Mouse (Mus musculus): Measurements from ENCODE around the gene Crybg2.

Crybg2 gene

DNA sequence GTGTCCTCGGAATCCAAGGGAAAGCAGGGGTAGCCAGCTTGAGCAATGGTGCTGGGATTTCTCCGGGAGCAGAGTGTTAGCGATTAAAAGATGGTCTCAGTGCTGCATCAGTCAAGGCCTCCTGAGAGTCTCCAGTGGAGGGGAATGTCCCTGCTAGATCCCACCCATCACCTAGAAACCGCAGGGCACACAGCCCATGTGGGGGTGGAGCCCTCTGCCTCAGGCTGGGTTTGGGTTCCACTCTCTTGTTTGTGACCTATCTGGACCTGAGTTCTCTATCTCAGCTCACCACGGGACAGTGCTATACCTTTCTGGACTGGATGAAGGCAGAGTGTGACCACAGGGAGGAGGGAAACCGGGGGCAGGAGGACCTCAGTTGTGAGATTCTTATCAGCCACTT, 1.7 kb upstream of the Crybg2 start:
- DNase-seq: no peak

DNA sequence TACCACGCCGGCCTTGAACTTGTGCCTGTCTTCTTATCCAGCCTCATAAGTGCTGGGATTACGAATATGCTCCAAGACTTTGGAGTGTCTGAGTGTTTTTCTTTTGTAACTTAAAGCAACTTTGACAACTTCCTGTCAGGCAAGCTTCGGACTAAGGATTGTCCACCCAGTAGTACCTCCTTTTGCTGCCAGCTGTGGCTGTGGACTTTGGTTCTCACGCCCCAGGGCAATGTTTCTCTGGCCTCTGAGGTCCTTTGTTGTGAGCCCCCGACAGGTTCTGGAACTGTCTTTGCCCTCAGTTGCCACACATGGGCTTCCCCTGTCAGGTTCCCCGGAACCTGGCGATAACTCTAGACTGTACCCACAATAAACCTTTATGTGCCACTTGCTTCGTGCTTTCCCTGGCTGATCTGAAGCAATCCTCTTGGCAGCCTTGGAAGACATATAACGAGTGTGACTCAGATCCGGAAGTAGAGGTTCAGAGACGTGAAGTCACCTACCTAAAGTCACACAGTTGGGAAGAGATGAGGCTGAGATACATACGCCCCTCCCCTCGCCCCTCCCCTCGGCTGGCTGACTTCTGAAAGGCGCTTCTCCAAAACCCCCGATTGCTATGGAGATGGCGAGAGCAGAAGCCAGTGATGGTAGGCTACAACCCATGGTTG, 683 bp downstream of the Crybg2 start:
- DNase-seq: no peak

DNA sequence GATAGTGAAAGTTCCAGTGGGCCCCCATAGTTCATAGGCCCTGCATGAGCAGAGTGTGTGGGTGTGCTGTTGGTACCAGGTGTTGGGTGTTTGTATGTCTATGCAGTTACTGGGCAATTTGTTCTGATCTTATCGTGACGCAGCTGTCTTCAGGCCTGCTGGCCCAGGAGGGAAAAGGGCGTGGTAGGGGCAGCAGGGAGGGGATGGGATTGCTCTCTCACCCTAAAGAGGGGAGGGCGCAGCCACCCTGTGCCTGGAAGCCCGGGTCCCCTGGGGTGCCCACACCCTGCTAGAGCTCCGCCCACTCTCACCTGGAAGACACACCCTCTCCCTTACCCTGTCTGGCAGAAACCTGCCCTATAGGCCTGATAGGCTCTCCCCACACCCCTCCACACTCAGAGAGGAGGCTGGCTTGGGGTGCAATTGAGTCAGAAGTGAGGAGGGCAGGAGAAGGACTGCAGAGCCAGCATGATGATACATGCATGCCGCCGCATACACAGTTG, 1.4 kb downstream of the Crybg2 start:
- DNase-seq: no peak

DNA sequence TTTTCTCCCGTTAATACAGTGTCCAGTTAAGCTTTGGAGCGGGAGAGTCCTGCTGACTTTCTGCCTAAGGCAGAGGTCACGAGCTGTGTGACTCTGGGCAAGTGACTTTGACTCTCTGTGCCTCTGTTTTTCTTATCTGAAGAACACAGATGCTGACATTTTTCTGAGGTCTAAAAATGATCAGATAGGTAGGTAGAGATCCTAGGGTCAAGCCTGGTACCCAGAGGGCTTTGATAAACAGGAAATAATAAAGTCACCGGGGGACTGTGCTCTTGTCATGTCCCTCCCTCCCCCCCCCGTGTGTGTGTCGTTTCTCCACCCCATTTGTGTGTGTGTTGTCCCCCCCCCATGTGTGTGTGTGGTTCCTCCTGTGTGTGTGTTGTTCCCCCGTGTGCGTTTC, 1.9 kb downstream of the Crybg2 start:
- no peak for DNase-seq

DNA sequence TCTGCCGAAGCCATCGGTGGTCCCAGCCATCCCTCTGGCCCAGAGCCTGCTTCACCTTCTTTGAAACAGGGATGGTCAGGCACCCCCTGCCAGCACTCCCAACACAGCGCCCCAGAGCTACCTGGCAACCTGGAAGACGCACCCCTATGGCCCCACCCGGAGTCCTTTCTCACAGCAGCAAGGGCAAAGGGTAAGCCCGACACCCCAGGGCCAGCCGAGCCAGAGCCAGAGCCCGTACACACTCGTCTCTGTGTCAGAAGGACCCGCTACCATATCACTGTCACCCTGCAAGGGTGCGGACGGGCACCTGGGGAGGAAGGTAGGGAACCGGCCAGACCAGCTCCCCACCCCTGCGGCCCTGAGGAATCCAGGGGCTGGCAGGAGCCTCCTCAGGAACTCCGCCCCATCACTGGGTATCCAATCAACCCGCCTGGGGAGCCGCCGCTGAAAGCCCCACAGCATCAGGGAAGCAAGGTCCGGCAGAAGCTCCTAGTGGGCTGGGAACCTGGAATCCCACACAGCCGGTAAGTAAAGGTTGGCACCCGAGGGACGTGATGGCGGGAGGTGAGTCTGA, 4.9 kb downstream of the Crybg2 start:
- peak; percentile 24 for DNase-seq

DNA sequence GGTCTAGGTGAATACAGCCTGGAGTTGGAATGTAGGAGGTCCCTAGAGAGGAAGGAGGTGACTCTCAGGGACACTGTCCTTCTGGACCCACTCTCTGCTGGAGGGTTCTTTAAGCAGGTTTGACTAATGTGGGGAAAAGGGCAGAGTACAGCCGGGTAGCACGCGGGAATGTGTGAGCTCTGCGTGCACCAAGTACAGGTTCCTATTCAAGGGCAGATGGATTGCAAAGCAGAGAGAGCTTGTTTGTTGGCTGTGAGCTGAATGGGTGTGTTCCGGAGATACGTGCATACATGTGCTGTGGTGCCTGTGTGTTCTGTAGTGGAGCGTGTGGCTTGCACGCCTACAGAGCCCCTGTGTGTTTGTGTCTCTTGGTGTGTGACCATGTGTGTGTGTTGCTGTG, 6.8 kb downstream of the Crybg2 start:
- no peak for DNase-seq

DNA sequence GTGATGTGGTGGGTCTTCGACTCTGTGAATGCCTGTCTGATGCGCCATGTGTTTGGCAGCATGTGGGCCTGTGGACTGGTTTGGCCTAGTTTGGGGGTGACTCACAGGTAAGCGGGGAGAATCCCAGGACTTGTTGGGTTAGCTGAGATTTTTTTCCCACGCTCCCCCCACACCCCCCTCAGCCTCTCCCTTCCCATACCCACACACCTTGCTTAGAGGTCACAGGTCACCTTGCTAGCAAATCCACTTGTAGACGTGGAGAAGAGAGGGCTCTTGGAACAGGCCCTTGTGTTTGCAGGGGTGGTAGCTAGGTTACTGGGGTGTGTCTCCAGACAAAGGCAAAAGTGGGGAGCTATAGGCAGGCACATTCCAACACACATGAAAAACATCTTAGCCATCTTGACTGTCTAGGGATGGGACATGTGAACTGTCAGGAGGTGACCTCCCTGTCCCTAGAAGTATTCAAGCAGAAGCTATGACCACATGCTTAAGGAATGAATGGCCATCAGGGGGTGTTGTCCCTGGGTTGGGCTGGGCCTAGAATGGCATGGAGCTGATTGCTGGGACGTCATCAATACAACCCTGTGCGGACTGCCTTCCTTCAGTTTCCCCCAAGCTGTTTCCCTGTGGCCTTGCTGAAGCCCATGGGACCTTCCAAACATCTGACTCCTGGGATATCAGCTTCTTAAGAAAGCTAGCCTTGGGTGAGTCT, 7.4 kb downstream of the Crybg2 start:
- DNase-seq: no peak

DNA sequence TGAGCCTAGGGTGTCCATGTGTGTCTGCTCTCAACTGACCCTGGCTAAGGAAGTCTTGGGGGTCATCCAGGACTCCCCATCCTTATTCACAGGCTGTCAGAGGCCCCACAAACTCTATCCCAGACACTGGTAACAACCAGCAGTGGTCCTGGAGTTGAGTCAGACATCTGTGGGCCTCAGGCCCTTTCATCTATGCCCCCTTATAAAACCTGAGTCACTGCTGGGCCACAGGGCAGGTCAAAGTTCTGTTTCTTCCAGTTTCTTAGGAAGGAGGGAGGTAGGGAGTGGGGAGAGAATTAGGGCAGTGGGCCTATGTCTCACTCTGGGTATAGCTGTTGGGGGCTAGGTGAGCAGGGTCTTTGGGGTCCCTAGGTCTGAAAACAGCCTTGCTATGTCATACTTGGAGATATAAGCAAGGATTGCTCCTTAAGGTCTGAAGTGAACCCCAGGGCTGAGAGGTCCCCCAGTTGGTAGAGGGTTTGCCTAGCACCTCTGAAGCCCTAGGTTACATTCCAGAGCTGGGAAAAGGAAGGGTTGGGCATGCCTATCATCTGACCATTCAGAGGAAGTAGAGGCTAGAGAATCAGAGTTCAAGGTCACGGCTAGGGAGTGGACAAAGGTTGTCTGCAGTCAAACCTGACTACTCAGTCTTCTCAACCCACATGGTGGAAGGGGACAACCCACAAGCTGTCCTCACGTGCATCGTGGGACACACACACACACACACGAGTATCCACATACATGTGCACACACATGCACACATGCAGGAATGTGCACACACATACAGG, 8.4 kb downstream of the Crybg2 start:
- no peak for DNase-seq

DNA sequence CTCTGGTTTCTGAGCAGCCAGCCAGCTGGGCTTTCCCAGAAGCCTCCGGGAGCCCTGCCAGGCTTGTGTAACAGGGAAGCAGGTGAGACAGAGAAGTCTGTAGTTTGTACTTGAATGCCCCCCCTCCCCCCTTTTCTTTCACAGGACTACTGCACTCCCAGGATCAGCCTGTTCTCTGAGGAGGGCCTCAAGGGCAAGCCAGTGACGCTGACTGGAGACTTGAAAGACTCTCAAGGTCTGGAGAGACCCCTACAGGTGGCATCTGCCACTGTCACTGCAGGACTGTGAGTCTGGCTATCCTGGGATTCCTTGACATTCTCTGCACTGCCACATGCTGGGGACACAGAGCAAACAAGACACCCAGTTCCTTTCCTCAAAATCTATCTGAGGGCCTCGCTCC, 18.1 kb downstream of the Crybg2 start:
- peak; percentile 75 for DNase-seq

DNA sequence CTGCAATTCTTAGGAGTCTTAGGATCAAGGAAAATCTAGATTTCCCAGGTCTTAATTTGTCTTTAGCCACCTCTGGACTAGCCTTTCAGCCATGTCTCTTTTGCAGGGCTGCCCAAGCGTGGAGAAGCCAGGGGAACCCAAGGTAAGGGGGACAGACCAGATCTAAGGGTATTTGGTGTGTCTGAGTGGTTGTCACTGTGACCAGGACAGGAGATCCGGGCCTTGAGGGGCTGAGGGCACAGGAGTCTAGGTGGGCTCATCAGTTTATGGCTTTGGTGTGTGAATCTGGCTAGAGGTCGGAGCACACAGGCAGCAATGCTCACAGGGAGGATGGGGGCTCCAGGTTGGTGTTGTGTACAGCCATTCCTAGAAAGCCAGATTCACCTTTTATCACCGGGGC, 20.1 kb downstream of the Crybg2 start:
- DNase-seq: no peak

DNA sequence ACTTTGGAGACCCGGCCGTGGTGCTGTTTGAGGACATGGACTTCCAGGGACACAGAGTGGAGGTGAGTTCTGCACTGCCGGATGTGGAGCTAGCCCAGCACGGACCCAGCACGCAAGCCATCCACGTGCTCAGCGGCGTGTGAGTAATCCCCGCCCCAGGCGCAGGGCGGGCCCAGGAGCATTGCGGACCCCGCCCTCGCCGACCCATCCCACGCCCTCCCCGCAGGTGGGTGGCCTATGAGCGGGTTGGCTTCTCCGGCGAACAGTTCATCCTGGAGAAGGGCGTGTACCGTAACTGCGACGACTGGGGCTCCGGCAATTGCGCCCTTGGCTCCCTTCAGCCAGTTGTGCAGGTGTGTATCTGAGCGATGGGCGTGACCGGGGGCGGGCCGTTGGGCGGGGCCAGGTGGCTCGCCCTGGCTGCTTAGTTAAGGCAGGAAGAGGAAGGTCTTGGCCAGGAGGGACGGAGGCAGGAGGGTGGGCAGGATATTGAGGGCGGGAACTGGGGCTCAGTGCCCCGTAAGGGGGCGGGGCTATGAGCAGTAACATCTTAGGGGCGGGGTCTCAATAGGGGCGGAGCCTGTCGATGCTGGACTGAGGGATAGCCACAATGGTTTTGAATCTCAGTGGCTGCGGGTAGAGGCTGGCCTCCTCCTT, 21.2 kb downstream of the Crybg2 start:
- DNase-seq: peak; percentile 86

DNA sequence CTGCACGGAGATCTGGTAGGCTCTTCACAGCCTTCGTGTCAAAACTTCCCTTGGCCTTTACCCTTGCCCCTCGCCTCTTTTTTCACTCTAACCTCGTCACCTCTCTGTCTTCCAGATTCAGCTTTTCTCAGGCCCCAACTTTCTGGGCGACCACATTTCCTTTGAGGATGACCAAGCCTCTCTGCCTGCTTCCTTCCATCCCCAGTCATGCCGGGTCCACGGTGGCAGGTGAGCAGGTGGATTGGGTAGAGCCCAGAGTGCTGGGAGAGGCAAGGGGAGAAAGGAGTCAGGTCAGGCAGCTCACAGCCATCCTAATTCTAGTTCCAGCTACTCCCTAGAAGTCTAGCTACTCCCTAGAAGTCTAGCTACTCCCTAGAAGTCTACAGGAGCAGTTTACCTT, 21.8 kb downstream of the Crybg2 start:
- no peak for DNase-seq

DNA sequence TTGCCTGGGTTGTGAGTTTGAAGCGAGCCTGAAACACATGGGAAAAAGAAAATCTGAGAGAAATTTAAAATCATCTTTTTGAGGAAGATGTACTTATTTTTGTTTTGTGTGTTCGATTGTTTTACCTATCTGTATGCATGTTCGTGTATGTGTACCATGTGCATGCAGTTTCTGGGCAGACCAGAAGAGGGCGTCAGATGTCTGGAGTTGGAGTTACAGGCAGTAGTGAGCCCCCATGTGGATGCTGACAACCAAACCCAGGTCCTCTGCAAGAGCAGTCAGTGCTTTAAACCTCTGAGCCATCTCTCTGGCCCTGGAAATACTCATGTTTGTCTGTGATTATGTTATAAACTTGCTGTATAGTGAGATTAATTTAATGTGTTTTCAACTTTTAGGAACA, 24.4 kb downstream of the Crybg2 start:
- no peak for DNase-seq

DNA sequence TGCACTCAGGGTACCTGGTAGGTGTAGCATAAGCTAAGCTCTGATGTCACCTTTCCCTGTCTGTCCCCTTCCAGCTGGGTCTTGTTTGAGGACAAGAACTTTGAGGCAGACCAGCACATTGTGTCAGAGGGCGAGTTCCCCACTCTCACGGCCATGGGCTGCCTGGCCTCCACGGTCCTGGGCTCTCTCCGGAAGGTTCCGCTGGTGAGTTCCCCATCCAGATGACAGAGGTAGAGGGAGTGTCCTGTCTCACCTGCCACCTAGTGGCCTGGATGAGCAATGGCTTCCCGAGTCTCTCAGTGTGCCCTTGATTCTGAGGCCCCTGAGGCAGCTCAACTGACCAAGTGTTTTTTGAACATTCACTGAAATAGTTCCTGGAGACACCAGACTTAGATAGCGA, 26.8 kb downstream of the Crybg2 start:
- peak; percentile 49 for DNase-seq

DNA sequence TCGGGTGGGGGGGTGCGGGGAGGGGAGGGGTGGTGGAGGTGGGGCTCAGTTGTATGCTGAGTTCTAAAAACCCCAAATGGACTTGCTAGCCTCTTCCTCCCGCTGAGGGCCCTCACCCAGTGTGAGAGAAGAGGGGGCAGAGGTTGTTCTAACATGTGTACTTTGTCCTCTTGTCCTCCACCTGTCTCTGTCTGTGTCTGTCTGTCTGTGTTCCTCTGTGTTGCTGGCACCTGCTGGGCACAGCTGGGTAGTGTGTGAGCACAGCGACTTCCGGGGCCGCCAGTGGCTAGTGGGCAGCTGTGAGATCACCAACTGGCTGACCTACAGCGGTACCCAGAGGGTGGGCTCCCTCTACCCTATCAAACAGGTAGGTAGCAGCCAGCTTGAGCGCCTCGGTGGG, 28.4 kb downstream of the Crybg2 start:
- DNase-seq: no peak

DNA sequence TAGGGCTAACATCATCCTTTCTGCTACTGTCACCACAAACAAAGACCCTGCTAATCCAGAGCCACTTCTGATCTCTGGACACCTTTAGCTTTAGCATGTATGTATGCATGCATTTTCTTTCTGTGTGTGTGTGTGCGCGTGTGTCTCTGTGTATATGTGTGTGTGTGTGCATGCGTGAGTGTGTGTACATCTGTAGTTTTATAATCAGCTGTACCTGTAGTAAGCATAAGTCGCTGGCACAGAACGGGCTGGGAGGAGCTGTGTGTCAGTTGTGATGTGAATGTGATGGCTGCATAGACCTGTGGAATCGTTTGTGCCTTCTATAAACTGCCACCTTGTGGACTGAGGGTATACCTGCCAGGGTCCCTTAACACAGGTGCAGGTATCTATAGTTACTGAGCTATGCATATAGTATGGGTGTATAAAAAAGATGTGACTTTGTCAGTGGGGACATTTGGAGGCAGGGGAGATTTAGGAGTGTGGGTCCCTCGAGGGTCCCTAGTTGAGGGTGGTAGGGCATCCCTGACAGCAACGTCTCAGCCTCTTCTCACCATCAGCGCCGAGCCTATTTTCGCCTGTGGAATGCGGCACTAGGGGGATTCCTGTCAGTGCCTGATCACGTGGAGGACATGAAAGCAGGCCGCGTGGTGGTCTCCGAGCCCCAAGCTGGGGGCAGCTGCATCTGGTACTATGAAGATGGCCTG, 30.1 kb downstream of the Crybg2 start:
- DNase-seq: no peak

DNA sequence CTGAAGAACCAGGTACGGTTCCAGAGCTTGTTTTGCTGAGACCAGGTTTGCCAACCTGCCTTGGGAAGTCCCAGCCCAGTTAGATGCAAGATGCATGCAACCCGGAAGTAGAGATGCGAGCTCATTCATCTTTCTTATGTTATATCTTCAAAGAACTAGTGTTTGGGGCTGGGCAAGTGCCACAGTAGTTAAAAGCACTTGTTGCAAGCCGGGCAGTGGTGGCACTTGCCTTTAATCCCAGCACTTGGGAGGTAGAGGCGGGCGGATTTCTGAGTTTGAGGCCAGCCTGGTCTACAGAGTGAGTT, 30.6 kb downstream of the Crybg2 start:
- DNase-seq: no peak

DNA sequence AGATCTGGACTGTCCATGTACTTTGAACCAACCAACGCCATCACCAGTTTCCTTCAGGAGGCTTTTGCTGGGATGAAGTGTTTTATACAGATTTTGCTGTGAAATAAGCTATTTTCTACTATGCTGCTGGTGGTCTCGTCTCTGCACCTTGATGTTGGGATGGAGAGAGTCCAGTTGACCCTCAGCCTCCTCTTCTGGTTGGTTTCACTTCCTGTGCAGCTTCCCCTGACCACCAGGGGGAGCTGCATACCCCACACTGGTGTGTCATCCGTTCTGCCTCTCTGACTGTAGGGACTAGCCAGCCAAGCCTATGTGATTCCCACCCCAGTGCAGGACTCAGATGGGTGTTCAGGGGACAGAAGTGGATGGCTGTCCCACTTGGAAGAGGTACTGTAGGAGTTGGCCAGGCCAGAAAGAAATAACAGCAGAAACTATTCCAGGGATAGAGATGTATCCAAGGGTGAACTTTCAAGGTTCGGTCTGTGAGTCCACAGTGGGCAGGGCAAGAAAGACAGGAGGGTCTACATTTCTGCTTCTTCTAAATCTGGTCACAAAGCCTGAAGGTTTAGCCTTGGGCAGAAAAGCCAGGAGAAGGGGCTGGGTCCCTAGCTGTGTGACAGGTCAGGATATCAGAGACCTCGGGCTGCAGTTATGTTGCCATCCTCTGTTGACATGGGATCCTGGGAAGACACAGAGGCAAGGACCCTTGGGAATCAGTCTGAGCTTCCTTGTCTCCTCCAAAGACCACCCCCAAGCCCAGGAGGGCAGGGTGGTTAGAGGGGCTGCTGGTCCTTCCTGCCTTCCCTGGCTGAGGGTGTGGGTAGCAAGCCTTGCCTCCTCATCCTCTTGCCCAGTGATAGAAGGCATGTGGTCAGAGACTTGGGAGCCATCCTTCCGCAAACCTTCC, 32.0 kb downstream of the Crybg2 start:
- peak; percentile 62 for DNase-seq

DNA sequence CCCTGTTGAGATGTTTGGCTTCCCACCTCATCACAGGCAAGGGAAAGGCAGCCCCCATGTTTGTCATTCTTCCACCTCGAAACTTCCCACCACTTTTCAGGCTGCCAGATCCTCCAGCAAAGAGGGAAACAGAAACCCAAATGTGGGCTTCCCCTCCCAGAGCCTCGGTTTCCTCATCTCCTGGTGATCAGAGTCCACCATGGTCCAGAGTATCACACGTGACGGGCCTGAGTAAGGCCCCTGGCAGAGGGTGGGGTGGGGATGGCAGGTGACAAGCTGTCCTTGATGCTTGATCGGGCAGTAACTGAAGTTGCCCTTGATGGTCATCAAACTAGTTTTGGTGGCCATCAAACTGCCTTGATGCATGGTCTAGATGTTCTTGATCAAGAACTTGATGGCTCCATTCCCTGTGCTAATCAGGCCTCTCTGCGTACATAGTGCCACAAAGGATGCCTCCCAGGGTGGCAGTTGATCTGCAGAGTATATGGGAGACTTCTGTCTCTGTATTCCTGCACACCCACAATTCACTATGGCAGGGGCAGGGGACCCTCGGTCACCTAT, 33.5 kb downstream of the Crybg2 start:
- no peak for DNase-seq

DNA sequence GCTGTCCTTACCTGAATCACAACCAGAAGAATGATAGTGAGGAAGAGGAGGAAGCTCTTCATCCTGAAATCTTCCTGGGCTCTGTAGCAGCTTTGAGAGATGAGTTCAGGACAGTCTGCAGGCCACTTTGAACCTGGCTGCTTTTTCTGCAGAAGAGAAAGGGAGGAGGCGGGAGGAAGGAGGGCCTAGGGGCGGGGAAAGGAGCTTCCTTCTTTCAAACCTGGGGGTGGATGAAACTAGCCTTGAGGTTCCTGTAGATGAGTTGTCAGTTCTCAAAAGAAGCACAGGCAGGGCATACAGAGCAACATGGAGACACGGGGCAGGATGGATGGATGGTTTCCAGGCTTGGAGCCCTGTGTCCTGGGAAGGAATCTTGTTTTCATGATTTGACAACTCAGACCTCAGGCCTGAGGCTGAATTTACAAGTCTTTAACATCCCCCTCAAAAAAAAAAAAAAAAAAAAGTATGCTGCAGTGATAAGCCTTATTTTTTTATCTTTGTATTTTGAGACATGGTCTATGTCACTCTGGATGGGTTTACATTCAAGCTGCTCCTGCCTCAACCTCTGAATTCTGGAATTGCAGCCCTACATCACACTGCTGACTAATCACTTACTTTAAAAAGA, 34.4 kb downstream of the Crybg2 start, which contains the start of gene Cd52:
Gene Cd52, minus strand, starts transcription at position 160 of the 625 bp plus-strand sequence.
- peak; percentile 60 for DNase-seq

Measured in lung, postnatal 10 days (tissue).